Mouse (Mus musculus) urinary bladder, adult 2 months (tissue): ENCODE measurements around the gene Zfp593. TPM values are rescaled to one million over a fixed set of nuclear protein-coding genes. Genes with fewer than 3 reads are reported as not detected.

ENCODE experiments used
- DNase-seq: peaks from one replicate; pipeline ENCODE4 v3.0.0; 2022; ENCODE audit warnings: low spot score
- polyA plus RNA-seq: library from polyadenylated mRNA; depleted of rRNA; stranded (reverse); fragments of >200 nt; gene quantifications from 2 replicates; pipeline ENCODE4 v1.2.3, GENCODE M21; 2012

Zfp593 gene
- polyA plus RNA-seq, 1 experiment: 11.0 TPM

DNA sequence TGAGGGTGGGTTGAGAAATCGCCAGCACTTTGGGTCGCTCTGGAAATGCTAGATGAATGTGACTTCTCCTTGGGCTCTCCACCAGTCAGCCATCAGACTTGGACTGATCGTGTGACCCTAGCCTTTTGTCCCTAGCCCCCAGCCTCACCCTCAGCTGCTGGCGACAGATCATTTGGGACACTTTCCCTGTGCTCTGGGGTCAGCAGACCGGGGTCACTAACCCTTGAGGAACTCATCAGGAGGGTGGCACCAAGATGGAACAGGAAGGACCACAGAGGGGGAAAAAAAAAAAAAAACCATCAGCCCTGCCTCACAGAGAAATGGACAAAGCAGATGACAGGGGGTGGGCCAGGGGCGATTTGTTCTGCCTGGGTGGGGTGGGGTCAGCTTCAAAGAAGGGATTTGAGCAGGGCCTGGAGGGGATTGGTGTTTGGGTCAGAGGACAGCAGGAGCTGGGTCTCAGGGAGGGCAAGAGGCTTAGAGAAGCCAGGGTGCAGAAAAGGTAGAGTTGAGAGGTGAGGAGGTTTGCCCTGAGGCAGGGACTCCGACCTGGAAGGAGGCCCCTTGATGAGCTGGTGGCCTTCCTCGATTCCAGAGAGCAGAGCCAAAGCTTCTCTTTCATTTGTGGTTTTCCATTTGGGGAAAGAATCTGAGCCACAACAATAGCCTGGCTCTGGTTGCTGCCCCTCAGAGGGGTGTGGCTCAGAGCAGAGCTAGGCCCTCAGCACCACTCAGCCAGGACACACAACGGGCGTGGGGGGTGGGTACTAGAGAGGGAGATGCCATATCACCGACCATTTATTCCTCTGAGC lies 12.0 kb upstream of the Zfp593 start:
- DNase-seq: no peak

DNA sequence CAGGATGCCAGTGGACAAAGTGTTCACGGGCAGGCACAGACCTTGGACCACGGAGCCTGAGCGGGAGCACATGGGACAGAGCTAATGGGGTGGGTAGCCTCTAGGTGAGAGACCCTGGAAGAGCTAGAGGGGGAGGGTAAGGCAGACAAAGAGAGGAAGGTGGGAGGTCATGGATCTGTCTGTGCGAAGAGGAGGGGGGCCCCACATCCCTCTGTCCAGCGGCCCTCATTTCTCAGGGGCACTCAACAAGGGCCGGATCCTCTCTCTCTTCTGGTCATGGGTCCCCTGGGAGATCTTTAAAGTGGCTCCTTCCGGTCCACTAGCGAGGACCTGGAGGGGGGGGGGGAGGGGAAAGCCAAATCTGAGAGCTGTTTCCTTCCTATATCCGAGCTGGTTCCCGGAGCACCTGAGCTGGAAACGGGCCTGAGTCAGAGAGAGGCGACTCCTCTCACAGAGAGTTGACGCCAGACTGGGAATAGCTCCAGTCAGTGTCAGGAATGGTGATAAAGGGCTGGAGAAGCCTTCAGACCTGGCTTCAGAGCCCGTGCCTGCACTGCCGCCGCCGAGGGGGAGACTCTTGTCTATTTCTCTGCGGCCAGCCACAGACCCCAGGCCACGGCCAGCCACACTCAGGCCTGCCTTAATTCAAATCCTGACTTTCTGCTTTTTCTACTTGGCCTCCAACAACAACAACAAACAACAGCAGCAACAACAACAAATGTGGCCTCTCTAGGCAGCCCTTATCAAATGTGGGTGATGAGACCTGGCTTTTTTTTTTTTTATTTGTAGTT lies 11.2 kb upstream of the Zfp593 start:
- no peak for DNase-seq

GRCm38 (mm10) chr4:134255854-134256253 lies 10.5 kb upstream of the Zfp593 start:
- DNase-seq: no peak

- DNase-seq: no peak
Measured at GRCm38 (mm10) chr4:134254835-134255234, 9.4 kb upstream of the Zfp593 start.

GRCm38 (mm10) chr4:134253722-134254324 lies 8.4 kb upstream of the Zfp593 start, which contains the start of gene Grrp1:
Grrp1 (minus strand) TSS chr4:134254106.
- peak; percentile 19 for DNase-seq

GRCm38 (mm10) chr4:134252911-134253721 lies 7.7 kb upstream of the Zfp593 start:
- DNase-seq: peak; percentile 16

DNA sequence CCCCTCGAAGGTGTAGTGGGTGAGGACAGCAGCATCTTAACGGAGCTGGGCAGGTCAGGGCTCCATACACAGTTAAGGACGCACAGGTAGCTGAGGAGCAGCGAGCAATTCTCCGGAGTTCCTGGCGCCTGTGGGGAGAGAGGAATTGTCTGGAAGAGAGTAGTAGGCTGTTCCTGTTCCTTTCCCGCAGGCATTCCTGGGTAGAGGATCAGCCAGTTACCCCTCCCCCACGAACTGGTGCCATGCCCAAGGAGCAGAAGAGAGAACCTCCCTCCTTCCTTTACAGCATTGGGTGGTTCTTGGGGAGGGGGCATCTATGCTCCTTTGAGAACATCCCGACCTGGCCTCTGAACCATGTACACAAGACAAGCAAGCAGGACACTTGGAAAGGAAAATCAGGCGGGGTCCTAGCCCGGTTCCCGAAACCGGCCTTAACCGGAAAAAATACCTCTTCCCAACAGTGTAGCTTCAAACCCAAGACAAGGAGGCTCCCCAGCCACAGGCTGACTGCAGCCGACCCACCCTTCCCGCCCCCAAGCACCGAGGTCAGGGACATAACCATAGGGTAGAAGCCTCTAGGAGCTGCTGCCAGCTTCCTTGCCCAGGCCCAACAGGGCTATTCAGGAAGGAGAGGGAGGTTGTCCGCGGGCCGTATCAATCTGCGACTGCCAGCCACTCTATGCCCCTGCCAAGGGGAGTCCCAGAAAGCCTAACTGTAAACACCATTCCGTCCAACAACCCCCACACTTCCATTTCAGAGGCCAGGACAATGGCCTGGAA lies 6.9 kb upstream of the Zfp593 start:
- peak; percentile 20 for DNase-seq

DNA sequence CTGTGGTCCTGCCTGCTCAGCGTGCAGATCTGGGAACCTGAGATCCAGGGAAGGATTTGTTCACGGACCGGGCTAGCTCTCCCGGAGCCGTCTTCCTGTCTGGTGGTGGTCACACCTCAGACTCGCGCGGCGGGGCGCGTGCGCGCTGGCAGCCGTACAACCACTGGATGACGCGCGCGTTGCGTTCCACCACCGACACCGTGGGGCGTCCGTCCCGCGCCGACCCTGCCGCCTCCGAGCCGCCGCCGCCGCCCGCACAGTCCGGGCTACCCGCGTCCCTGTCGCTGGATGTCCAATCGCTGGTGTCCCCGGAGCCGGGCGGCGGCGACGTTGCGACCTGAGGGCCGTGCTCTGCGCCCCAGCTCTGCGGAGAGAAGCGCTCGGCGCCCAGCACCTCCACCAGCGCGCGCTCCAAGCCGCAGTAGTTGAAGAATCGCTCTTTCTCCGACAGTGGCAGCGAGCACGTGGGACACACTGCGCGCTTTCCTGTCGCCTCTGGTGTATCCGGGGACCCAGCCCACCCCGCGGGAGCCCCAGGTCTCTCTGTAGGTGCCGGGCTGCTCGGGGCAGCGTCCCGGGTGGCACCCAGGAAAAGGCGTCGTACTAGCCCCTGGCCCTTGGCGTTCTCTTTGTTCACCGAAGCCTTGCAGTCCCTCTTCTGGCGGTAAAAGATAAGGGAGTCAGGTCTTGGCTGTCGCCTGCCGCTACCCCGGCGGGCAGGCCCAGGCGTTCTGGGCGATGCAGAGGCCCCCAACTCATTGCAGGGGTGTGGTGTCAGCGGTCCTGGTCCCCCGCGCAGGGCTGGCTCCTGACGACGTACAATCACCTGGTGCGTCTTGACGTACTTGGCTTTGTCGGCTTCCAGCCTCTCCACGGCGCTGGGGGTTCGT lies 6.1 kb upstream of the Zfp593 start:
- DNase-seq: no peak

DNA sequence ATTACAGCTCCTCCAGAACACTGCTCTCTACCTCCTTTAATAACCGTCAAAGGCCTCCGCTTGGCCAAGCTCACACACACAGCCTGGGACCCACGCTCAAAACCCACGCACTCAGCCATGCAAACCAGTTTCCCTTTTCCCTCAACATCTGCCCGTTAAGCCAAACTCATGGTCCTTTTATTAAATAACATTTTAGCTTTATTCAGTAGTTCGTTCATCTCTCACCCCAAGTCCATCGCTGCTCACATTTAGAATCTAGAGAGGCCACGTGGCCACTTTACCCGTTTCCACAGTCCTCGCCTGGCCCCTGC lies 5.5 kb upstream of the Zfp593 start:
- DNase-seq: no peak

DNA sequence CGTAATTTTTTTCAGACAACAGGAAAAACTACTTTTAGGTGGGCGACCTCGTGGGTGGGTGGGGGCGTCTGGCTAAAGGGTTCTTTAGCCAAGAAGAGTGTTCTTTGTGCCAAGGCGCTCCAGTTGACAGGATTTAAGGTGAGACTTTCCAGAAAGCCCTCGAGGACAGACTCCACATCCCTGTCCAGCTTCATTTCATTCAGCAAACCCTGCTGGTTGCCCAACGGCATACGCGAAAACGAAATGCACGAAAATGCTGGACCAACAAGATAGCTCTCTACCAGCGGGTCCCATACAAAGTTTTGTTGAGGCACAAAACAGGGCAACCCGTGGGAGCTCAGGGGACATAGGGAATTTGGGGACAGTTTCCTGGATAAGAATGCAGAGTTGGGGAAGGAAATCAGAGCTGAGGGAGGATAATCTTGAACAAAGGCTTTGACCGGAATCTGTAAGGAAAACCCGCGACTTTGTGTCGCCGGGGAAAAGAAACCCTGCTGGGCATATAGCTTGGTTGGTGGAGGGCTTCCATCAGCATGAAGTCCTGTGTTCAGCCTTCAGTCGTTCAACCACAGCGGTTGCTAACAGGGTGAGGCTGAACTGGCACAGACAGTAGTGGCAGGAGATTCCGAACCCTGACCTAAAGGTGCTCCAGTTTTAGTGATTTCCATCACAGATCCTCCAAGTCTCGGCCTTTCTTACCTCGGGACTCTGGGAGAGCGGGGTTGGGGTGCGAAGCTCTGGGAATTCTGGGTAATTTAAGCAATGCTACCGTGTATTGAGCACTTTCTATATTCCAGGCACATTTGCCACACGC lies 4.9 kb upstream of the Zfp593 start:
- no peak for DNase-seq

GRCm38 (mm10) chr4:134249651-134250050 lies 4.3 kb upstream of the Zfp593 start:
- DNase-seq: peak; percentile 60

DNA sequence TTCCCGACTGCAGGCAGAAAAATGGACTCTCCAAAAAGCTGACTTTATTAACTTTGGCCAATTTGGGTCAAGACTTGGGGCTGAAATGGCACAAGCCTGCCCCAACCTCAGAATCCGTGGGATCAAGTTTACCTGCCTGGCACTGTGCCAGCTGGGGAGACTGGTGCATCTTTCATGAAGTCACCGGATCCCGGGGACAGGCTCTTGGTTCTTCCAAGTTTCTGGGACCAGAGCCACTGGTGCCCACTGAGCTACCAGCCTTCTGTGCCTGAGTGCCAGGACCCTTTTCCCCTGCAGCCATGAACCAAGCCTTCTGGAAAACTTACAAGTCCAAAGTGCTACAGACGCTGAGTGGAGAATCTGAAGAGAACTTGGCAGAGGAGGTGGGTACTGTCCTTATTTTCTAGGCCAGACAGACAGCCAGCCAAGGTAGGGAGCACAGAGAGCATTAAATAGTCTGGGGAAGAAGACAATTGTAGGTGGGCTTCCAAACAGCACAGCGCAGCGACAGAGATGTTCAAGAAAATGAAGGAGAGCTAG lies 1.4 kb upstream of the Zfp593 start, which contains the start of gene Gm30191:
TSS of gene Gm30191 (plus strand) at position 217 of the 540 bp plus-strand sequence.
- no peak for DNase-seq

GRCm38 (mm10) chr4:134246256-134246655 lies 864 bp upstream of the Zfp593 start:
- no peak for DNase-seq

DNA sequence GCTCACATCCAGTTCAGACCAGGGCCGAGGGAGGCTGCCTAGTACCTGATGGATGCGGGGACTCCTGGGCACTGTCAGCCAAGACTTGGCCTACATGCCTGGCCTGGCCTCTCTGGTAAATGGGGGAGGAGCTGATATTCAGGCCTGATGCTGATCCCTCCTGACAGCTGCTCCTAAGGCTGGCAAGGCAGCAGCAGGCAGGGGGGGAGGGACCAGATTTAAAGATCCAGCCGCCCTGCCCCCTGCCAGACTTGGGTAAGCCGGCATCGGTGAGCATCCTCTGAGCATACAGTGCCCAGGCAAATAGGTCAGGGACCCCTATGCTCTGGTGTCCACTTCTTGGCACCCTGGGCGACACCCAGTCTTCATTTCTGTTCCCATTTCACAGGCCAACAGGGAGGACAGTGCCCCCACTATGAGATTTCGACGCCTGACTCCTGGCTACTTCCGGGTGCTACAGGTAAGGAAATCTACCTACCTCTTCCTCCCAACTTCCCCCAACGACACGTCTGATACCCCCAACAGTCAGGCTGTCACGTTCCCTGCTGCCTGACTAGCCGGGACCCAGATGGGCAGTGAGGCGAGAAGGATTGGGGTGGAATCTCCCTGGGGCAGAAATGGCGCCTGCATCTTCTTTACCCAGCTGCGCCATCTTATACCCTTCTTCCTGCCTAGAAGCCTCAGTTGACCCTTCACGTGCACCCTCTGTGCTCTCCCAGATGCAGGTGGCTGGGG lies 1.7 kb downstream of the Zfp593 start, which contains the start of gene E130218I03Rik:
TSS of gene E130218I03Rik (plus strand) at position 147 of the 735 bp plus-strand sequence.
- DNase-seq: no peak

DNA sequence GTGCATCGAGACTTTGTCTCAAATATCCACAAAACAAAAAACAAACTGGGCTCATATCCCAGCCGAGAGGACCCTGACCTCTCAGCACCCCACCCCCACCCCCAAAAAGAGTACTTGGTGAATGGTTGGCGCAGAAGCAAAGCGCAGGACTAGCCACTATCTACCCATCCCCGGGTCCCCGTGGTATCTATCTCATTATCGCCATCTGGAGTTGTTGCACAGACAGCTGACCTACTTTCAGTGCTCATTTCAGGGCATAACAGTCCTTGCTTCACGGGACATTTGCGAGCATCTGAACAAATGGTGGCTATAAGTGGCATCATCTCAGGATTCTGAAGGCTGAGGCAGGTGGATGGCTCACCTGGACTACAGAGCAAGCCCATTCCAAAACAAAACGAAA lies 6.7 kb downstream of the Zfp593 start:
- DNase-seq: no peak

- DNase-seq: peak; percentile 77
Measured at GRCm38 (mm10) chr4:134238279-134238651, 7.1 kb downstream of the Zfp593 start, which contains the start of gene Cnksr1. Cnksr1 (minus strand) TSS chr4:134238399.

DNA sequence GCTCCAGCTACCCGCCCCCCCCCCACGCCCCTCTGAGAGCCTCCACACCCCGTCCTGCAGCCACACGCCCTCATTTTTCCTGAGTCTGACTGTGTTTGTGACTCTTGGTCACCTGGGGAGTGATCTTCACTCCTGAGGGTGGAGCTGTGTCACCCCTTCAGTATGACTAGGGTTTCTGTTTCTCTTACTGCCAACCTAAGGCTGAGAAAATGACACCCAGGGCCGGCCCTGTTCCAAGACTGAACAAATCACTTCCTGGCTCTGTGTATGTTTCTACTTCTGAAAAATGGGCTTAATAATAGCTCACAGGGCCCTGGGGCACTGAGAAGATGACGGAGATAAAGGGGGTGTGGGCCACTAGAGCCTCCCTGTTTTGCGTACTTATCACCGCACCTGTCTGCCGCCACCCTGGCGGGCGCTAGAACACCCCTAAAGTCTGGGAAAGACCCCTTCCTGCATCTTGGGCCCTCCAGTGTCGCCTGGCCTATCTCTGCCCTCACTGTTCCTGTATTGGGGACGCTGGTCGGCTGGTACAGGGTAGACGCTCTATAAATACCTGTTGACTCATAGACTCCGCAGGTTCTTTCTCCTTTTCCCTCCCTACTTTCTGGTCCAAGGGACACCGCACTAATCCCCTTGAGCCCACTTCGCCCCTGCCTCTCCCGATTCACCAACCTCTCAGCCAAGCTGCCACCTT lies 7.7 kb downstream of the Zfp593 start:
- DNase-seq: no peak
